Mouse (Mus musculus) megakaryocyte progenitor cell, adult 5-6 weeks (primary cell): ENCODE results near the gene Usp18. TPM values are rescaled to one million over a fixed set of nuclear protein-coding genes. Genes with fewer than 3 reads are reported as not detected.

Source experiments
- ATAC-seq: replicated peaks from 2 replicates; pipeline ENCODE4 v1.8.0; 2016; ENCODE audit warnings: mild to moderate bottlenecking, moderate TSS enrichment, inconsistent platforms; ENCODE audit not compliant: poor library complexity
- total RNA-seq, 2 experiments: library from RNA; stranded (forward) in 1 of 2; stranded (reverse) in 1 of 2; fragments of 157-497, 149-512 nt in 1 of 2; fragments of 200-1000 nt in 1 of 2; gene quantifications; 2 replicates each; pipeline versions ENCODE4 v1.2.3 to v1.2.4; 2015 to 2017

Gene Usp18
- total RNA-seq, 2 experiments from 2014 or later = 1.8 to 2.2 TPM

DNA sequence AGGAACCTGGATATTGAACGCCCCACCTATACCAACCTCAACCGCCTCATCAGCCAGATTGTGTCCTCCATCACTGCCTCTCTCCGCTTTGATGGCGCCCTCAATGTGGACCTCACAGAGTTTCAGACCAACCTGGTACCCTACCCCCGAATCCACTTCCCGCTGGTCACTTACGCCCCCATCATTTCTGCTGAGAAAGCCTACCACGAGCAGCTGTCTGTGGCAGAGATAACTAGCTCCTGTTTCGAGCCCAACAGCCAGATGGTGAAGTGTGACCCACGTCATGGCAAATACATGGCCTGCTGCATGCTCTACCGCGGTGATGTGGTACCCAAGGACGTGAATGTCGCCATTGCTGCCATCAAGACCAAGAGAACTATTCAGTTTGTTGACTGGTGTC lies 22.7 kb upstream of the Usp18 start:
- ATAC-seq = no peak

DNA sequence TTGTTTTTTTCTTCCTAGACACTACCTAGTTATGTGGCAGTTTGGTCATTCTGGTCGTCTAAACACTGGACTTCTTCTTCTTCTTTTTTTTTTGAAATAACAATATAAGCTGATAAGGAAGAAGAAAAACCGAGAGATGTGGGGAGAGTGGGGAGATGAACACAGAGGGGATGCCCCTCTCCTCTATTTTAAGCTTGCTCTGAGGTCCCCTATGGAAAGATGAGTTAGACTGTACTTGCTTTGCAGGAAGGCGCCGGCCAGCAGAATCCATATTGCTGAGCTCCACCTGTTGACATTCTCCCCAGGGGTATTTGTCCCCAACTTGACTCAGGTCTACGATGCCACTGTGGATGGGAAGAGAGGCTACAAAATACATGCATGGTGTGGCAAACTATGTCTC lies 21.6 kb upstream of the Usp18 start:
- no peak for ATAC-seq

- ATAC-seq = peak; percentile 15
Observed at GRCm38 (mm10) chr6:121224993-121225392, 20.7 kb upstream of the Usp18 start.

- ATAC-seq = peak; percentile 49
Observed at GRCm38 (mm10) chr6:121226043-121226442, 19.7 kb upstream of the Usp18 start.

GRCm38 (mm10) chr6:121226744-121227143 lies 19.0 kb upstream of the Usp18 start:
- ATAC-seq = peak; percentile 67

- ATAC-seq = 0 out of 2 replicates have a peak, but pooled peaks have one; percentile 8
Observed at GRCm38 (mm10) chr6:121228421-121228820, 17.3 kb upstream of the Usp18 start.

- ATAC-seq = no peak
Observed at GRCm38 (mm10) chr6:121232652-121233051, 13.1 kb upstream of the Usp18 start.

GRCm38 (mm10) chr6:121236386-121236785 lies 9.3 kb upstream of the Usp18 start:
- ATAC-seq = no peak

GRCm38 (mm10) chr6:121238209-121238608 lies 7.5 kb upstream of the Usp18 start:
- ATAC-seq = no peak

DNA sequence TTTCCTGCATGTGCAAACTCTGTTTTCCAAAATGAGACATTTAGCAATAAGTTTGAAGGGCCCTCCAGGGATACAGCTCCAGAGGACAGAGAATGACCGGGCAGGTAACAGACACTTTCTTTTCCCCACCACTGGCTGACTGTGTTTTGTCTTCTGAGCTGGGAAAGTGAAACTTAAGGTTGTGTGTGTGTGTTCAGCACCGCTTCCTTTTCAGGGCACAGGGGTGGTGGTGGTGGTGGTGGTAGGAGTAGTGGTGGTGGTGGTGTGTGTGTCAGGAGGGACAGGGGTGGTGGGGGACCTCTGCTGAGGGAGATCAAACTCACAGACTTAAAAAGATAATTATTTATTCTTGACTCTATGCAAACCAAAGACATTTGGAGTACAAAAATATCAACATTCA lies 3.9 kb upstream of the Usp18 start:
- ATAC-seq = peak; percentile 18; the same call in 1 of the 2 replicates

GRCm38 (mm10) chr6:121243161-121243560 lies 2.5 kb upstream of the Usp18 start:
- no peak for ATAC-seq

GRCm38 (mm10) chr6:121246037-121246361 lies 293 bp downstream of the Usp18 start:
- no peak for ATAC-seq

DNA sequence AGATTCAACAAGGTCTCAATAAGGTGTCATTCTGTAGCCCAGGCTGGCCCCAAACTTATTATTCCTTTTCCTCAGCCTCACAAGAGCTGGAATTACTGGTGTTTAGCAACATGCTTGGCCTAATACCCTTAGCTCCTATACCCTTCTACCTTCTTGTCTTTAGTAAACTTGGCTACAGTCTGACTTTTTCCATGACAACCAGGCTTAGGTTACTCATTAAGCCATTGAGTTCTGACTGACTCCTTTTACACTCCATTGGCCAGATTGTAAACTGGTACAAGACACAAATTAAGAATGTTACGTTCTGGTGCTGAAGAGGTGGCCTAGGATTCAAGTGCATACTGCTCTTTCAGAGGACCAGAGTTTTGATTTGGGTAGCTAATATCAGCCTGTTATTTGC lies 4.7 kb downstream of the Usp18 start:
- ATAC-seq = no peak

DNA sequence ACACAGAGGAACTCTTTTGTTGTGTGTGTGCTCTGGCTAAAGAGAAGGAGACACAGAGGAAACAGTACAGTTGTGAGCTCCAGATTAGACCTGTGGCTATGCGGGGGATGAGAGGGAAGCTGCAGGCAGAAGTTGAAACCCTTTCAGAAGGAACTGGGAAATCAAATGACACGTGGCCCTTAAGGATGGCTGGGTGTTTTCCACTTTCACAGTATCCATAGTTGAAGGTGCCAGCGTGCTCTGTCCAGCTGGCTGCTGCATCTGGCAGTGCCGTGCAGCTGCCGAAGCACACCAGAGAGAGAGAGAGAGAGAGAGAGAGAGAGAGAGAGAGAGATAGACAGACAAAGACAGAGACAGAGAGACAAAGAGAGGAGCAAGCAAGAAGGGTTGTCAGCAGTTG lies 5.5 kb downstream of the Usp18 start:
- ATAC-seq = peak; percentile 64

DNA sequence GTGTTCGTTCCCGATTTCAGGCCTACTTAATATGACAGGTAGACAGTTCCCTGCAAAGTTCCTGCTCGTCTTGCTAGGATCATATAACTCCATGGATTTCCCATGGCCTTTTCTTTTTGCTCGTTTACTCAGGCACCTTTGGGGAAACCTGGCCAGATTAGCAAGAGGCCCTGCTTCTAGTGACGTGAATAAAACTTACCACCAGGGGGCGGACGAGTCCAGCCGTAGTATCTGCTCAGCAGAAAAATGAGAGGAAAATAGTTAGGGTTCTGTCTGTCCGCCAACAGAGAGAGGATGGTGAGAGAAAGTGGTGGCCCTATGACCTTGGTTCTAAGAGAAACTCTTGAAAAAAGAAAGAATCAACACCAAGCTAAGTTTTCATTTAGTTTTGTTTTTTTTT lies 14.8 kb downstream of the Usp18 start:
- peak; percentile 91 for ATAC-seq

- ATAC-seq = peak; percentile 76
Observed at GRCm38 (mm10) chr6:121261233-121261632, 15.5 kb downstream of the Usp18 start.

DNA sequence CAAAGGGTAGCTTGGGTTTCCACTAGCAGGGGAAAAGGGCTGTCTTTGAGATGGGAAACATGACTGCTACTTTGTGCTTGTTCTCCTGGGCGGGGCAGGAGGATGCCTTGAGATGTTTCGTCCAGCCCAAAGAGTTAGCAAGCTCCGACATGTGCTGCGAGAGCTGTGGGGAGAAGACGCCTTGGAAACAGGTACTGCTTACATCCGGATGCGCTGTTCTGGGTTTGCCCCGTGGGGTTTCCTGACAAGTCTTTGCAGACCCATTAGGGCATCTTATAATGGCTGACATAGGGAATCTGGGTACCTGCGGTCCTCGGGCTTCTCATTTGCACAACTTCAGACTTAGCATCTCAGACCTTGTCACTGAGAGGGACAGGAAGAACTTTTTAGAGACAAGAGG lies 16.3 kb downstream of the Usp18 start:
- ATAC-seq = no peak

- ATAC-seq = no peak
Observed at GRCm38 (mm10) chr6:121262496-121262895, 16.8 kb downstream of the Usp18 start.

DNA sequence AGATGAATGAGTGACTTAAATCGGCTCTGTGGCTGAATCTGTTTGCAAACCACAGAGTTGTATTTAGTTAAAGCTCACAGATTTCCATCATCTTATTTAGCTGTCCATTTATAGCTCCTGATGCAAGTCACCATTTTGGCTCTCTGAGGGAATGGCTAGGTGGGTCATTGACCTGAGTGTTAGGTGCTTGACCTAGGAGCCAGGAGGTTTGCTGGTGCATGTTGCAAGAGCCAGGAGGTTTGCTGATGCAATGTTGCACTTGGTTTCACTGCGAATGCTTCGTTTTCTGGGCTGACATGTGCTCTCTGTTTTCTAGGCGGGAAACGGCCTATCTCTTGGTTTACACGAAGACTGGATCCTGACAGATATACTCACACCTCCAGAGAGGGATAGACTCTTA lies 24.4 kb downstream of the Usp18 start:
- ATAC-seq = no peak

DNA sequence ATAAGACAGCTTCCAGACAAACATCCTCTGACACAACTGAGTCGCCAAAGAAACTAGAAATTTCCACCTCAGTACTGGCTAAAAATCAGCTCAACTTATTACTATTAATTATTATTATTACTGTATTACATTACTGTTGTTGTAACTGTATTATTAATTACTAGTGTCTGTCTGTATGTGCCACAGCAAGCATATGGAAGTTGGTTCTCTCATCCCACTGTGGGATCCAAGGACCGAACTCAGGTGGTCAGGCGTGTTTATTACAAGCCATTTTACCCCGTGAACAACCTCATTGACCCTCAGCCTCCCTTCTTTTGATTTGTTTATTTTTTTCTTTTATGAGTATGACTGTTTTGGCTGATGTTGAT lies 26.0 kb downstream of the Usp18 start:
- ATAC-seq = no peak; the same call in 1 of the 2 replicates

DNA sequence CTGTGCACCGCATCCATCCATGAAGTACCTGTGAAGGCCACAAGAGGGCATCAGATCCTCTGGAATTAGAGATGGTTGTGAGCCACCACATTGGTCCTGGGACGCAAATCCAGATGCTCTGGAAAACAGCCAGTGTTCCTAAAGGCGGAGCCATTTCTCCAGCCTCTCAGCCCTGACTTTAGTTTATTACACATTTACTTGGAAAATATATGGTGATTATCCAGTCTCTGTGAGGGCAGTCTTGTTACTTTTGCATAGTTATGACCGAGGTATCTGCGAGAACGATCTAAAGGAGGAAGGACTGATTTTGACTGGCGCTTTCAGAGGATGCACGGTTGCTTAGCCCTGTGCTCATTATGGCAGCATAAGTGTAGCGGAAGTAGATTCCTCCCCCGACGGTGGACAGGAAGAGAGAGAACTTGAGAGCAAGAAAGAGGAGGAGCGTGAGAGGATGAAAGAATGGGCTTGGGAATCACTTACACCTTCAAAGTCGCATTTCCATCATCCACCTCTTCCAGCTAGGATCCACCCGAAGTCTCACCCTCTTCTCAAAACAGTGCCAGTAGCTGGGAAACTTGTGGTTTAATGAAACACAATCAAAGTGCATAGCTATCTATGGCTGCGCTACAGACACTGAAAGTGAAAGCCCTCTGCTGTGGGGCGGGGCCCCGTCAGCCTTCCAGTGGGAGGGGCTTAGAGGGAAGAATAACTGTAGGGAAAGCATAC lies 26.5 kb downstream of the Usp18 start:
- ATAC-seq = peak; percentile 89

- peak; percentile 45; the same call in 1 of the 2 replicates for ATAC-seq
Observed at GRCm38 (mm10) chr6:121274356-121274755, 28.6 kb downstream of the Usp18 start.

GRCm38 (mm10) chr6:121284132-121284531 lies 38.4 kb downstream of the Usp18 start:
- no peak for ATAC-seq
